Mouse (Mus musculus) midbrain, embryonic 11.5 days (tissue): ENCODE data around the gene Nek9. TPM values are rescaled to one million over a fixed set of nuclear protein-coding genes. Genes with fewer than 3 reads are reported as not detected.

Experiments used
- ATAC-seq: fragments of 200-750 bp; cut with Nextera tagmentation; 2 replicates; pipeline ENCODE4 v1.8.0; 2017; ENCODE audit warnings: moderate TSS enrichment, moderate library complexity; ENCODE audit not compliant: low FRiP score
- DNase-seq: peaks from one replicate; pipeline ENCODE4 v3.0.0; 2015; ENCODE audit warnings: low spot score; ENCODE audit errors: missing footprints
- H3K27ac ChIP-seq: fragments of 300-500 bp; sonication (generic); 2 replicates; pipeline ENCODE4 v1.5.1; 2014; ENCODE audit warnings: low read depth, low read length
- H3K27me3 ChIP-seq: fragments of 300-500 bp; sonication (generic); 2 replicates; pipeline ENCODE4 v1.6.1; 2014; ENCODE audit warnings: mild to moderate bottlenecking, low read length, moderate library complexity, mixed read lengths; ENCODE audit not compliant: control insufficient read depth, insufficient read depth
- H3K36me3 ChIP-seq: fragments of 300-500 bp; sonication (generic); 2 replicates; pipeline ENCODE4 v1.6.1; 2014; ENCODE audit warnings: mild to moderate bottlenecking, low read length, moderate library complexity, mixed read lengths; ENCODE audit not compliant: control insufficient read depth, insufficient read depth
- H3K4me1 ChIP-seq: fragments of 300-500 bp; sonication (generic); 2 replicates; pipeline ENCODE4 v1.6.1; 2014; ENCODE audit warnings: low read length; ENCODE audit not compliant: control insufficient read depth, insufficient read depth
- H3K4me2 ChIP-seq: fragments of 300-500 bp; sonication (generic); 2 replicates; pipeline ENCODE4 v1.6.1; 2014; ENCODE audit warnings: mild to moderate bottlenecking, moderate library complexity
- H3K4me3 ChIP-seq: fragments of 300-500 bp; sonication (generic); 2 replicates; pipeline ENCODE4 v1.5.1; 2014; ENCODE audit warnings: low read depth, low read length
- H3K9ac ChIP-seq: fragments of 300-500 bp; sonication (generic); 2 replicates; pipeline ENCODE4 v1.6.1; 2014; ENCODE audit warnings: low read length
- H3K9me3 ChIP-seq: fragments of 300-500 bp; sonication (generic); 2 replicates; pipeline ENCODE4 v1.6.1; 2016; ENCODE audit warnings: low read length; ENCODE audit not compliant: control insufficient read depth
- WGBS: fragments of 180-500 bp; shearing (Covaris S2); extraction: QIAGEN DNeasy Blood & Tissue Kit; methylation state at CpG from one replicate; pipeline ENCODE4 v1.1.7; 2014; 5-methylcytosine and 5-hydroxymethylcytosine counted together
- polyA plus RNA-seq: library from polyadenylated mRNA; unstranded; fragments of >200 nt; fragmentation: Nextera tagmentation; extraction: Ambion mirVana; gene quantifications from 2 replicates; pipeline ENCODE4 v1.2.1, GENCODE M21; 2014

The Nek9 gene
- polyA plus RNA-seq = 10.4 and 10.6 TPM in 2 replicates

GRCm38 (mm10) chr12:85339243-85339729, at the start of gene Nek9:
Gene Nek9, minus strand, starts transcription at chr12:85339362.
- no peaks in the 10 kb centered on the region for H3K27me3 ChIP-seq
- H3K36me3 ChIP-seq = peaks cover 4% of the 10 kb centered on the region; the same call in 1 of the 2 replicates
- peak; percentile 100 for DNase-seq
- H3K4me1 ChIP-seq = peaks cover 7% of the 10 kb centered on the region
- H3K4me2 ChIP-seq = peak within 1 kb of the TSS; percentile 75
- peak within 1 kb of the TSS; percentile 99 for H3K9ac ChIP-seq
- H3K4me3 ChIP-seq = peak within 1 kb of the TSS; percentile 95
- under 1% methylated on average over 36 of the region's 36 CpGs for WGBS
- H3K27ac ChIP-seq = peak within 1 kb of the TSS; percentile 84
- H3K9me3 ChIP-seq = no peaks in the 10 kb centered on the region
- ATAC-seq = peak; percentile 90

- Histone ChIP-seq H3K9ac (no peak overlapping the region), H3K27ac (no peak overlapping the region), H3K9me3 (no peaks in the 10 kb centered on the region), H3K27me3 (no peaks in the 10 kb centered on the region), H3K4me3 (no peak overlapping the region), H3K4me2 (no peak overlapping the region), H3K36me3 (no peaks in the 10 kb centered on the region), H3K4me1 (no peaks in the 10 kb centered on the region)
- DNase-seq = no peak
- 67% methylated on average over 5 of the region's 5 CpGs for WGBS
- no peak for ATAC-seq
These were observed 46.8 kb upstream of the Nek9 start for GRCm38 (mm10) chr12:85385995-85386375.

GRCm38 (mm10) chr12:85385329-85385994, 46.3 kb upstream of the Nek9 start:
- H3K4me3 ChIP-seq = no peak overlapping the region
- no peaks in the 10 kb centered on the region for H3K27me3 ChIP-seq
- DNase-seq (no peak), ATAC-seq (no peak)
- no peaks in the 10 kb centered on the region for H3K9me3 ChIP-seq
- 83% methylated on average over 10 of the region's 10 CpGs for WGBS
- H3K4me1 ChIP-seq = no peaks in the 10 kb centered on the region
- H3K4me2 ChIP-seq = no peak overlapping the region
- H3K27ac ChIP-seq = no peak overlapping the region; the same call in 1 of the 2 replicates
- H3K9ac ChIP-seq = no peak overlapping the region; the same call in 1 of the 2 replicates
- no peaks in the 10 kb centered on the region for H3K36me3 ChIP-seq

GRCm38 (mm10) chr12:85382761-85383680, 43.9 kb upstream of the Nek9 start:
- WGBS = 82% methylated on average over 14 of the region's 14 CpGs
- DNase-seq = no peak
- no peak for ATAC-seq

GRCm38 (mm10) chr12:85381570-85381969, 42.4 kb upstream of the Nek9 start:
- H3K9me3 ChIP-seq = no peaks in the 10 kb centered on the region
- no peaks in the 10 kb centered on the region for H3K36me3 ChIP-seq
- H3K27me3 ChIP-seq = no peaks in the 10 kb centered on the region
- ATAC-seq (no peak), DNase-seq (no peak)
- no peak overlapping the region for H3K4me3 ChIP-seq
- no peak overlapping the region for H3K4me2 ChIP-seq
- no peaks in the 10 kb centered on the region for H3K4me1 ChIP-seq
- H3K27ac ChIP-seq = no peak overlapping the region
- no peak overlapping the region for H3K9ac ChIP-seq
- 93% methylated on average over 6 of the region's 6 CpGs for WGBS

More at GRCm38 (mm10) chr12:85382761-85383680, 43.9 kb upstream of the Nek9 start:
- Histone ChIP-seq H3K27ac (no peak overlapping the region), H3K27me3 (no peaks in the 10 kb centered on the region), H3K4me3 (no peak overlapping the region), H3K9me3 (no peaks in the 10 kb centered on the region), H3K4me1 (no peaks in the 10 kb centered on the region), H3K4me2 (no peak overlapping the region), H3K36me3 (no peaks in the 10 kb centered on the region), H3K9ac (no peak overlapping the region)

- DNase-seq (no peak), ATAC-seq (no peak)
- H3K27ac ChIP-seq = no peak overlapping the region
- H3K36me3 ChIP-seq = no peaks in the 10 kb centered on the region
- no peaks in the 10 kb centered on the region for H3K9me3 ChIP-seq
- 75% methylated on average over 7 of the region's 7 CpGs for WGBS
- no peaks in the 10 kb centered on the region for H3K4me1 ChIP-seq
- H3K9ac ChIP-seq = no peak overlapping the region
- no peaks in the 10 kb centered on the region for H3K27me3 ChIP-seq
- H3K4me3 ChIP-seq = no peak overlapping the region
- no peak overlapping the region for H3K4me2 ChIP-seq
These were observed 41.8 kb upstream of the Nek9 start for GRCm38 (mm10) chr12:85380942-85381341.

- H3K27me3 ChIP-seq = no peaks in the 10 kb centered on the region
- H3K4me2 ChIP-seq = no peak overlapping the region
- 73% methylated on average over 1 of the region's 1 CpGs for WGBS
- H3K4me3 ChIP-seq = no peak overlapping the region
- H3K36me3 ChIP-seq = no peaks in the 10 kb centered on the region
- H3K9me3 ChIP-seq = no peaks in the 10 kb centered on the region
- ATAC-seq (no peak), DNase-seq (no peak)
- no peak overlapping the region for H3K27ac ChIP-seq
- no peak overlapping the region for H3K9ac ChIP-seq
- H3K4me1 ChIP-seq = no peaks in the 10 kb centered on the region
These were observed 41.1 kb upstream of the Nek9 start for GRCm38 (mm10) chr12:85380308-85380707.

- no peak for DNase-seq
- whole genome bisulfite sequencing = 84% methylated on average over 2 of the region's 2 CpGs
- no peak overlapping the region for H3K27ac ChIP-seq
These were observed 39.1 kb upstream of the Nek9 start for GRCm38 (mm10) chr12:85378271-85378670.

More at GRCm38 (mm10) chr12:85378271-85378670, 39.1 kb upstream of the Nek9 start:
- Histone ChIP-seq H3K4me3 (no peak overlapping the region), H3K4me1 (peaks cover 5% of the 10 kb centered on the region; the same call in 1 of the 2 replicates), H3K4me2 (no peak overlapping the region), H3K9ac (no peak overlapping the region), H3K27me3 (no peaks in the 10 kb centered on the region), H3K9me3 (no peaks in the 10 kb centered on the region), H3K36me3 (no peaks in the 10 kb centered on the region)
- ATAC-seq = no peak
